Mouse (Mus musculus) G1E (cell line): ENCODE measurements around the gene Kansl1l.

Experiments used
- CTCF ChIP-seq: IDR thresholded peaks from 2 replicates; pipeline ENCODE4 v1.5.1; 2012; ENCODE audit warnings: low read depth, low read length, inconsistent platforms, mixed read lengths
- GATA1 ChIP-seq: IDR thresholded peaks from 2 replicates; pipeline ENCODE4 v1.6.1; 2012; ENCODE audit warnings: borderline replicate concordance, low read length, inconsistent platforms, mixed read lengths
- POLR2AphosphoS5 ChIP-seq: IDR thresholded peaks from 2 replicates; pipeline ENCODE4 v1.6.1; 2012; ENCODE audit warnings: low read depth, low read length, inconsistent platforms; ENCODE audit not compliant: insufficient replicate concordance
- TAL1 ChIP-seq: conservative IDR thresholded peaks from 2 replicates; pipeline ENCODE4 v1.6.1; 2012; ENCODE audit warnings: low read depth, low read length, inconsistent platforms, mixed read lengths

DNA sequence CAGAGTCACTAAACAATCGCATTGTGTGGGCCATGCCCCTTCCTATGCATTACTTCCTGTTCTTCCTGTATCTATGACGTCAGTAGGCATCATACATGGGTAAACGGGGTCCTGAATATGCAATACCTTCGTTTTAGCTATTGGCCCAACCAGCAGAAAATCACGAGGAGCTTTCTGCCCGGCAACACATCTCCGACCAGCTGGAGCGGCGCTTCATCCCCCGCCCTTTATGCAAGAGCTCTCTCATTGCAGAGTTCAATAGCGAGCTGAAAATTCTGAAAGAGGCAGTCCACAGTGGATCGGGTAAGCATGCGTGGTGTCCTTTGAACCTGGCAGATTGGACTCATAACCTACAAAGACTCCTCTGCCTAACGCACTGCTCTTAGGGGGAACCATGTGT lies 139.4 kb downstream of the Kansl1l start:
- TF ChIP-seq CTCF (no peak), TAL1 (no peak), GATA1 (no peak), POLR2AphosphoS5 (no peak)
